Mouse (Mus musculus): ENCODE results near the gene Eya2. TPM values are rescaled to one million over a fixed set of nuclear protein-coding genes. Genes with fewer than 3 reads are reported as not detected.
"Not testable (repeated sequence)": the region's sequence is repeated elsewhere in the genome, so short reads cannot be mapped to it uniquely, and the experiment has no call there.

Eya2 gene
- 6.0 and 7.0 TPM in 2 replicates for polyA plus RNA-seq (2012; rRNA removed)

GRCm38 (mm10) chr2:165594907-165595675, at the start of gene Eya2:
Gene Eya2, plus strand, starts transcription at chr2:165595032.
- H3K4me1 ChIP-seq (ENCODE audit: control insufficient read depth, insufficient read depth, insufficient read length), result no peaks in the 10 kb centered on the region
- no peaks in the 10 kb centered on the region for H3K36me3 ChIP-seq (ENCODE audit: control insufficient read depth, insufficient read depth, low read length)
- no peak within 1 kb of the TSS for H3K4me3 ChIP-seq (ENCODE audit: extremely low read depth, insufficient read depth, insufficient read length)
- H3K27me3 ChIP-seq (ENCODE audit: control insufficient read depth, insufficient read depth, low read length), result peaks cover 9% of the 10 kb centered on the region
- 2% methylated on average over 52 of the region's 83 CpGs for WGBS
- no peak for DNase-seq (ENCODE audit: low read depth in 1 of 2, low spot score in 2 of 2)
- no peak within 1 kb of the TSS for H3K27ac ChIP-seq (ENCODE audit: insufficient read depth, low read length)
- TF ChIP-seq CTCF (IDR thresholded peaks at IDR 0.05; ENCODE audit: extremely low read depth, insufficient read depth, insufficient read length, insufficient replicate concordance) (no peak), POLR2A (IDR thresholded peaks at IDR 0.05; ENCODE audit: low read depth, low read length) (no peak)

GRCm38 (mm10) chr2:165545687-165546086, 49.1 kb upstream of the Eya2 start:
- Histone ChIP-seq H3K27me3 (ENCODE audit: control insufficient read depth, insufficient read depth, low read length) (no peaks in the 10 kb centered on the region), H3K4me1 (ENCODE audit: control insufficient read depth, insufficient read depth, insufficient read length) (no peaks in the 10 kb centered on the region), H3K27ac (ENCODE audit: insufficient read depth, low read length) (no peak overlapping the region), H3K36me3 (ENCODE audit: control insufficient read depth, insufficient read depth, low read length) (no peaks in the 10 kb centered on the region), H3K4me3 (ENCODE audit: extremely low read depth, insufficient read depth, insufficient read length) (no peak overlapping the region)
- DNase-seq (ENCODE audit: low read depth in 1 of 2, low spot score in 2 of 2), result no peak
- no peak for TF ChIP-seq CTCF (IDR thresholded peaks at IDR 0.05; ENCODE audit: extremely low read depth, insufficient read depth, insufficient read length, insufficient replicate concordance)
- no peak for TF ChIP-seq POLR2A (IDR thresholded peaks at IDR 0.05; ENCODE audit: low read depth, low read length)
- 87% methylated on average over 2 of the region's 2 CpGs for WGBS

- no peaks in the 10 kb centered on the region for H3K36me3 ChIP-seq (ENCODE audit: control insufficient read depth, insufficient read depth, low read length)
- TF ChIP-seq CTCF (IDR thresholded peaks at IDR 0.05; ENCODE audit: extremely low read depth, insufficient read depth, insufficient read length, insufficient replicate concordance), result no peak
- TF ChIP-seq POLR2A (IDR thresholded peaks at IDR 0.05; ENCODE audit: low read depth, low read length), result no peak
- no peaks in the 10 kb centered on the region for H3K4me1 ChIP-seq (ENCODE audit: control insufficient read depth, insufficient read depth, insufficient read length)
- H3K27ac ChIP-seq (ENCODE audit: insufficient read depth, low read length), result no peak overlapping the region
- no peak for DNase-seq (ENCODE audit: low read depth in 1 of 2, low spot score in 2 of 2)
- 92% methylated on average over 8 of the region's 8 CpGs for WGBS
- no peaks in the 10 kb centered on the region for H3K27me3 ChIP-seq (ENCODE audit: control insufficient read depth, insufficient read depth, low read length)
- H3K4me3 ChIP-seq (ENCODE audit: extremely low read depth, insufficient read depth, insufficient read length), result no peak overlapping the region
Observed at GRCm38 (mm10) chr2:165546341-165546740, 48.5 kb upstream of the Eya2 start.

GRCm38 (mm10) chr2:165547410-165547809, 47.4 kb upstream of the Eya2 start:
- no peak overlapping the region for H3K4me3 ChIP-seq (ENCODE audit: extremely low read depth, insufficient read depth, insufficient read length)
- H3K4me1 ChIP-seq (ENCODE audit: control insufficient read depth, insufficient read depth, insufficient read length), result no peaks in the 10 kb centered on the region
- no peaks in the 10 kb centered on the region for H3K27me3 ChIP-seq (ENCODE audit: control insufficient read depth, insufficient read depth, low read length)
- no peak overlapping the region for H3K27ac ChIP-seq (ENCODE audit: insufficient read depth, low read length)
- TF ChIP-seq CTCF (IDR thresholded peaks at IDR 0.05; ENCODE audit: extremely low read depth, insufficient read depth, insufficient read length, insufficient replicate concordance) (no peak), POLR2A (IDR thresholded peaks at IDR 0.05; ENCODE audit: low read depth, low read length) (no peak)
- 59% methylated on average over 9 of the region's 9 CpGs for WGBS
- DNase-seq (ENCODE audit: low read depth in 1 of 2, low spot score in 2 of 2), result no peak
- H3K36me3 ChIP-seq (ENCODE audit: control insufficient read depth, insufficient read depth, low read length), result no peaks in the 10 kb centered on the region

GRCm38 (mm10) chr2:165548627-165549026, 46.2 kb upstream of the Eya2 start:
- Histone ChIP-seq H3K4me3 (ENCODE audit: extremely low read depth, insufficient read depth, insufficient read length) (no peak overlapping the region), H3K36me3 (ENCODE audit: control insufficient read depth, insufficient read depth, low read length) (no peaks in the 10 kb centered on the region), H3K27me3 (ENCODE audit: control insufficient read depth, insufficient read depth, low read length) (no peaks in the 10 kb centered on the region), H3K4me1 (ENCODE audit: control insufficient read depth, insufficient read depth, insufficient read length) (no peaks in the 10 kb centered on the region), H3K27ac (ENCODE audit: insufficient read depth, low read length) (no peak overlapping the region)
- WGBS, result 86% methylated on average over 6 of the region's 6 CpGs
- TF ChIP-seq CTCF (IDR thresholded peaks at IDR 0.05; ENCODE audit: extremely low read depth, insufficient read depth, insufficient read length, insufficient replicate concordance) (no peak), POLR2A (IDR thresholded peaks at IDR 0.05; ENCODE audit: low read depth, low read length) (no peak)
- DNase-seq (ENCODE audit: low read depth in 1 of 2, low spot score in 2 of 2), result no peak

- not testable (repeated sequence) for H3K36me3 ChIP-seq (ENCODE audit: control insufficient read depth, insufficient read depth, low read length); H3K27me3 ChIP-seq (ENCODE audit: control insufficient read depth, insufficient read depth, low read length)
Observed at GRCm38 (mm10) chr2:165550410-165550809, 44.4 kb upstream of the Eya2 start.

GRCm38 (mm10) chr2:165554066-165554465, 40.8 kb upstream of the Eya2 start:
- Histone ChIP-seq H3K4me1 (ENCODE audit: control insufficient read depth, insufficient read depth, insufficient read length) (no peaks in the 10 kb centered on the region), H3K27ac (ENCODE audit: insufficient read depth, low read length) (no peak overlapping the region), H3K27me3 (ENCODE audit: control insufficient read depth, insufficient read depth, low read length) (no peaks in the 10 kb centered on the region), H3K36me3 (ENCODE audit: control insufficient read depth, insufficient read depth, low read length) (no peaks in the 10 kb centered on the region), H3K4me3 (ENCODE audit: extremely low read depth, insufficient read depth, insufficient read length) (no peak overlapping the region)
- 91% methylated on average over 9 of the region's 9 CpGs for WGBS
- DNase-seq (ENCODE audit: low read depth in 1 of 2, low spot score in 2 of 2), result no peak
- TF ChIP-seq CTCF (IDR thresholded peaks at IDR 0.05; ENCODE audit: extremely low read depth, insufficient read depth, insufficient read length, insufficient replicate concordance), result no peak
- no peak for TF ChIP-seq POLR2A (IDR thresholded peaks at IDR 0.05; ENCODE audit: low read depth, low read length)

More at GRCm38 (mm10) chr2:165550410-165550809, 44.4 kb upstream of the Eya2 start:
- peak; percentile 5; the same call in 1 of the 2 replicates for TF ChIP-seq CTCF (IDR thresholded peaks at IDR 0.05; ENCODE audit: extremely low read depth, insufficient read depth, insufficient read length, insufficient replicate concordance)
- not testable (repeated sequence) for DNase-seq (ENCODE audit: low read depth in 1 of 2, low spot score in 2 of 2); H3K4me3 ChIP-seq (ENCODE audit: extremely low read depth, insufficient read depth, insufficient read length); H3K27ac ChIP-seq (ENCODE audit: insufficient read depth, low read length); H3K4me1 ChIP-seq (ENCODE audit: control insufficient read depth, insufficient read depth, insufficient read length)
- WGBS, result 71% methylated on average over 7 of the region's 7 CpGs
